Mouse (Mus musculus) G1E (cell line): Measurements from ENCODE around the gene Gm20503.

Experiments
- CTCF ChIP-seq: IDR thresholded peaks from 2 replicates; pipeline ENCODE4 v1.5.1; 2012; ENCODE audit warnings: low read depth, low read length, inconsistent platforms, mixed read lengths
- GATA1 ChIP-seq: IDR thresholded peaks from 2 replicates; pipeline ENCODE4 v1.6.1; 2012; ENCODE audit warnings: borderline replicate concordance, low read length, inconsistent platforms, mixed read lengths
- GATA2 ChIP-seq: IDR thresholded peaks from 2 replicates; pipeline ENCODE4 v1.6.1; 2012; ENCODE audit warnings: low read depth, low read length, inconsistent platforms, borderline replicate concordance
- POLR2AphosphoS5 ChIP-seq: IDR thresholded peaks from 2 replicates; pipeline ENCODE4 v1.6.1; 2012; ENCODE audit warnings: low read depth, low read length, inconsistent platforms; ENCODE audit not compliant: insufficient replicate concordance
- TAL1 ChIP-seq: conservative IDR thresholded peaks from 2 replicates; pipeline ENCODE4 v1.6.1; 2012; ENCODE audit warnings: low read depth, low read length, inconsistent platforms, mixed read lengths

- TF ChIP-seq CTCF = no peak
- no peak for TF ChIP-seq TAL1
- TF ChIP-seq GATA1 = no peak
- TF ChIP-seq POLR2AphosphoS5 = no peak
- TF ChIP-seq GATA2 = no peak
Observed at GRCm38 (mm10) chr4:59057929-59058328, 54.9 kb downstream of the Gm20503 start.
